Mouse (Mus musculus): ENCODE measurements around the gene Lrrc45. TPM values are rescaled to one million over a fixed set of nuclear protein-coding genes. Genes with fewer than 3 reads are reported as not detected.

Lrrc45 gene
- polyA plus RNA-seq, 1 experiment from 2014 or later = 57.0 TPM

DNA sequence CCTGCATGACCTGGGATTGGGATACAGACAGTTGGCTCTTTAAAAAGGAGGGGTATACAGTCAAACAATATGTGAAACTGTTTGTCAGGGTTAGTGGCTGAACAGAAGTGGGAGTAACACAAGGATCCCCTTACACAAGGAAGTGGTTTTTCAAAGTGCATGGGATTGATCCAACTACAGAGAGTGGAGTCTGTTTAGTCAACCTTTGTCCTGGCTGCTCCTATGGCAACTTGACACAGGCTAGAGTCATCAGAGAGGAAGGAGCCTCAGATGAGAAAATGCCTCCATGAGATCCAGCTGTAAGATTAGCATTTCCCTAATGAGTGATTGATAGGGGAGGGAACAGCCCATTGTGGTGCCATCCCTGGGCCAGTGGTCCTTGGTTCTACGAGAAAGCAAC is 54.5 kb downstream of the Lrrc45 start:
- Histone ChIP-seq H3K36me3 (no peaks in the 10 kb centered on the region), H3K4me1 (no peaks in the 10 kb centered on the region), H3K4me3 (no peak overlapping the region), H3K9me3 (replicated peaks) (no peaks in the 10 kb centered on the region), H3K27me3 (ENCODE audit: low read depth, poor library complexity, severe bottlenecking) (no peaks in the 10 kb centered on the region), H3K27ac (replicated peaks) (no peak overlapping the region)
- no peak for DNase-seq (ENCODE audit: low spot score)
- 72% methylated on average over 1 of the region's 1 CpGs for whole genome bisulfite sequencing

Other genes with a start within 250 kb of the Lrrc45 start
- gene Arl16, start 246.3 kb upstream of the Lrrc45 start, polyA plus RNA-seq (2016; fragmentation: Nextera tagmentation; extraction: Ambion mirVana) = 61.8 and 64.0 TPM in 2 replicates
- 167 and 194 TPM in 2 replicates for gene Mrpl12, start 229.3 kb upstream of the Lrrc45 start, polyA plus RNA-seq (2016; fragmentation: Nextera tagmentation; extraction: Ambion mirVana)
- gene Slc25a10, start 222.1 kb upstream of the Lrrc45 start, polyA plus RNA-seq (2016; fragmentation: Nextera tagmentation; extraction: Ambion mirVana) = 50.1 and 53.4 TPM in 2 replicates
- gene Gcgr, start 183.2 kb upstream of the Lrrc45 start, polyA plus RNA-seq (2016; fragmentation: Nextera tagmentation; extraction: Ambion mirVana) = 0.26 and 0.27 TPM in 2 replicates
- 226 and 238 TPM in 2 replicates for gene Mcrip1, start 164.2 kb upstream of the Lrrc45 start, polyA plus RNA-seq (2016; fragmentation: Nextera tagmentation; extraction: Ambion mirVana)
- gene Ppp1r27, start 162.8 kb upstream of the Lrrc45 start, polyA plus RNA-seq (2016; fragmentation: Nextera tagmentation; extraction: Ambion mirVana) = not detected in 2 replicates
- gene P4hb, start 140.7 kb upstream of the Lrrc45 start, polyA plus RNA-seq (2016; fragmentation: Nextera tagmentation; extraction: Ambion mirVana) = 534 and 562 TPM in 2 replicates
- gene Arhgdia, start 132.3 kb upstream of the Lrrc45 start, polyA plus RNA-seq (2016; fragmentation: Nextera tagmentation; extraction: Ambion mirVana) = 743 and 777 TPM in 2 replicates
- gene Alyref, start 115.6 kb upstream of the Lrrc45 start, polyA plus RNA-seq (2016; fragmentation: Nextera tagmentation; extraction: Ambion mirVana) = 605 and 647 TPM in 2 replicates
- gene Anapc11, start 115.5 kb upstream of the Lrrc45 start, polyA plus RNA-seq (2016; fragmentation: Nextera tagmentation; extraction: Ambion mirVana) = 216 and 231 TPM in 2 replicates
- gene Npb, start 105.4 kb upstream of the Lrrc45 start, polyA plus RNA-seq (2016; fragmentation: Nextera tagmentation; extraction: Ambion mirVana) = 0.65 and 0.66 TPM in 2 replicates
- gene Pcyt2, start 96.0 kb upstream of the Lrrc45 start, polyA plus RNA-seq (2016; fragmentation: Nextera tagmentation; extraction: Ambion mirVana) = 140 and 151 TPM in 2 replicates
- 34.2 and 37.4 TPM in 2 replicates for gene Sirt7, start 88.7 kb upstream of the Lrrc45 start, polyA plus RNA-seq (2016; fragmentation: Nextera tagmentation; extraction: Ambion mirVana)
- 19.8 and 23.0 TPM in 2 replicates for gene Mafg, start 80.3 kb upstream of the Lrrc45 start, polyA plus RNA-seq (2016; fragmentation: Nextera tagmentation; extraction: Ambion mirVana)
- 37.6 and 43.4 TPM in 2 replicates for gene Pycr1, start 70.2 kb upstream of the Lrrc45 start, polyA plus RNA-seq (2016; fragmentation: Nextera tagmentation; extraction: Ambion mirVana)
- gene Myadml2, start 65.8 kb upstream of the Lrrc45 start, polyA plus RNA-seq (2016; fragmentation: Nextera tagmentation; extraction: Ambion mirVana) = 0.15 TPM in 1 of 2 replicates, not detected in the other
- gene Notum, start 52.8 kb upstream of the Lrrc45 start, polyA plus RNA-seq (2016; fragmentation: Nextera tagmentation; extraction: Ambion mirVana) = 3.3 and 3.6 TPM in 2 replicates
- gene Aspscr1, start 41.0 kb upstream of the Lrrc45 start, polyA plus RNA-seq (2016; fragmentation: Nextera tagmentation; extraction: Ambion mirVana) = 150 and 161 TPM in 2 replicates
- 132 and 133 TPM in 2 replicates for gene Cenpx, start 187 bp upstream of the Lrrc45 start, polyA plus RNA-seq (2016; fragmentation: Nextera tagmentation; extraction: Ambion mirVana)
- gene Rac3, start 7.5 kb downstream of the Lrrc45 start, polyA plus RNA-seq (2016; fragmentation: Nextera tagmentation; extraction: Ambion mirVana) = 32.4 and 41.9 TPM in 2 replicates
- 13.0 and 13.7 TPM in 2 replicates for gene Dcxr, start 13.4 kb downstream of the Lrrc45 start, polyA plus RNA-seq (2016; fragmentation: Nextera tagmentation; extraction: Ambion mirVana)
- 0.59 and 1.3 TPM in 2 replicates for gene Cbr2, start 18.2 kb downstream of the Lrrc45 start, polyA plus RNA-seq (2016; fragmentation: Nextera tagmentation; extraction: Ambion mirVana)
- 9.4 and 12.9 TPM in 2 replicates for gene Hmga1b, start 48.9 kb downstream of the Lrrc45 start, polyA plus RNA-seq (2016; fragmentation: Nextera tagmentation; extraction: Ambion mirVana)
- gene Rfng, start 70.3 kb downstream of the Lrrc45 start, polyA plus RNA-seq (2016; fragmentation: Nextera tagmentation; extraction: Ambion mirVana) = 43.4 and 55.9 TPM in 2 replicates
- gene Gps1, start 70.3 kb downstream of the Lrrc45 start, polyA plus RNA-seq (2016; fragmentation: Nextera tagmentation; extraction: Ambion mirVana) = 287 TPM in 2 replicates
- 94.4 and 99.2 TPM in 2 replicates for gene Dus1l, start 82.5 kb downstream of the Lrrc45 start, polyA plus RNA-seq (2016; fragmentation: Nextera tagmentation; extraction: Ambion mirVana)
- 118 and 131 TPM in 2 replicates for gene Fasn, start 110.6 kb downstream of the Lrrc45 start, polyA plus RNA-seq (2016; fragmentation: Nextera tagmentation; extraction: Ambion mirVana)
- 5.9 and 6.2 TPM in 2 replicates for gene Ccdc57, start 218.9 kb downstream of the Lrrc45 start, polyA plus RNA-seq (2016; fragmentation: Nextera tagmentation; extraction: Ambion mirVana)
- 120 and 215 TPM in 2 replicates for gene Slc16a3, start 234.6 kb downstream of the Lrrc45 start, polyA plus RNA-seq (2016; fragmentation: Nextera tagmentation; extraction: Ambion mirVana)